Mouse (Mus musculus) NIH3T3 (cell line): ENCODE results near the gene Sqor.

Experiments
- DNase-seq: peaks from one replicate; pipeline ENCODE4 v3.0.0-alpha.2; 2012; ENCODE audit warnings: low read depth

The Sqor gene

DNA sequence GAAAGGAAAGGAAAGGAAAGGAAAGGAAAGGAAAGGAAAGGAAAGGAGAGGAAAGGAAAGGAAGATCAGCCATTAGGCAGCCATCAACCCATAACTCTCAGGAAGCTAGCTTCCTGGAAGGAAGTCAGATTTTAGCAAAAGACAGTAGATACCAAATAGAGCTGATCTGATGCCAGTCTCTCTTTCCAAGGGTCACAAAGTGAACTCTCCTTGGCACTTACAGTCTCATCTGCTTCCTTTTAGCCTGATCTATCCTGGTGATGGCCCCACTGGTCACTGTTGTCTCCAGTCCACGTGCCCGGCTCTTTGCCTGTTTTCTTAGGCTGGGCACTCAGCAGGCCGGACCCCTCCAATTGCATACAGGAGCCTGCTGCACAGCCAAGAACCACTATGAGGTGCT lies 19.7 kb downstream of the Sqor start:
- DNase-seq, result no peak

DNA sequence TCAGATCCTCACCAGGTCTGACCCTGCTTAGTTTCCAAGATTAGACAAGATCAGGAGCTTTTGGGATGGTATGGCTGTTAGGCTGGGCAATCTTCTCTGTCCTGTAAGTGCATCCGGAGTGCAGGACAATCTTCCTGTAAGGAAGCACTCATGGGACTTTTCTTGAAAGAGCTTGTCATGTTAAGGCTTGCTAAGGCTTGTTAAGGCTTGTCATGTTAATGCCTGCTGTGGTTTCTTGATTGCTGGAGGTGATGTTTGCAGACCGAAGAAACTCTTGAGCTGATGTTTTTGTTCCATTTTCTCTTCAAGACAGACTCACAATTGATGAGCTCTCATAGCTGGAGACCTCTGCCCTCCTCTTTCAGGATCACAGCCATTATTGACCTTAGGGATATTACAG lies 21.1 kb downstream of the Sqor start:
- no peak for DNase-seq

DNA sequence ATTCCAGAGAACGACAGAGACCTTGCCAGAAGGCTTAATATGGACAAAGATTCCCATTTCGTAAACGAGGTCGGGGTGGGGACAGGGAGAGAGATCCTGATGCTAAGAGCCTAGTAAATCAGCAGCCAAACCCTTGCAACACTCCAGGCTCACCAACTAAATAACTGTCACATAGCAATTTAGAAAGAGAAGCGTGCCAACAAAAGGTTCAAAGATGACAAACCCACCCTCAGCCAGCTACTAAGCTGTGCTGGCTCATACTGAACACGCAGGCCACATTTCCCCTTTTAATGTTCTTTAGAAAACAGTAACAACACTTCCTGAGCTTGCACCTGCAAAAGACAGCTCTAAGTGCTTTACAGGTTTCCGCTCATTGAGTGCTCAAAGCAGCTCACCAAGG lies 24.3 kb downstream of the Sqor start:
- peak; percentile 12 for DNase-seq

DNA sequence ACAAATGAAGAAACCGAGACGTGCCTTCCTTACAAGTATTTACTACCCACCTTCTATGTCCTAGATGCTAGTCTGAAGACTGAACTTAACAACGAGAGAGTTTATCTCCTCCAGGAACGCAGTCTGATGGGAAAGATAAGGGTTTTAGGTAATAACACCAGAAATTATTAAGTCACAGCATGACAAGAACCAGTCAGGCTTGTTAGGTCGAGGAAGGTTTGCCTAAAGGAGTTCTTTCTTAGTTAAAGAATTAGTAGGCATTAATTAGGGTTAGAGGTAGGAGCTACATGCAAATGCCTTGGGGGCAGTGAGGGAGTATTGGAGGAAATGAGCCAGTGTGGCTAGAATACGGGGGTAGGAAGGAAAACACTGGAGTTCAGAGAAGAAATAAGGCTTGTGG lies 24.7 kb downstream of the Sqor start:
- DNase-seq, result no peak

DNA sequence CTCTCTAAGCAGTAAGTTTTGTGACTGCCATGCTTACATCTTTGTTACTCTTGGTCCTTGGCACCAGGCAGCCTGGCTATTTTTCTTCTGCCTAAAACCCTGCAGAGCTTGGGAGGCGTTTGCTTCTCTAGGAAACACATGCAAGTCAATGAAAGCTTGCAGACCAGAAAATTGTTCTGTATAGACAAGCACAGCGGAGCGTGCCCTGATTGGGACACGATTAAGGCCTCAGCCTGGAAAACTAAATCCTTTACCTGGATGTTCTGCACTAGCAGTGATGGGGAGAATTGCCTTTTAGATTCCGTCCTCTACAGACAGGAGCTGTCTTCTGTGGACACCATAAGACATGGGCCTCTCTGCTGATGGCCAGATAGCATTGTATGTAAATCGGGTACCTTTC lies 39.4 kb downstream of the Sqor start:
- DNase-seq, result no peak

DNA sequence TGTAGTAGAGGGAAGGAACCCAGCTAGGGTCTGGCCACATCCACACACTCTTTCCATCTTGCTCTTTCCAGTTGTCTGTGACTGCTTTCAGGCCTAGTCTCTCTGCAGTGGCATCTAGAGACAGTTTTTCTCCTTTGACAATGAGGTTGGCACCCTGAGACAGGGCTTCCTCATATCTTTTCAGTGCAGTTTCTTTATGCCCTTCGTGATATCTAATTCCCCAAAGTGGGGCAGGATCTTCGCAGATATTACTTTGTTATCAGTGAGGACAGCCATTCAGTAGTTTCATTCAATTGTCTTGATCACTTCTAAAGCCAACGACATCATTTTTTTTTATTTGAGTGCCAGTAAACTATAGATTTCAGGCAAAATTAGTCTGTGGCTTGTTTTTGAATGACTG lies 41.0 kb downstream of the Sqor start:
- DNase-seq, result no peak

DNA sequence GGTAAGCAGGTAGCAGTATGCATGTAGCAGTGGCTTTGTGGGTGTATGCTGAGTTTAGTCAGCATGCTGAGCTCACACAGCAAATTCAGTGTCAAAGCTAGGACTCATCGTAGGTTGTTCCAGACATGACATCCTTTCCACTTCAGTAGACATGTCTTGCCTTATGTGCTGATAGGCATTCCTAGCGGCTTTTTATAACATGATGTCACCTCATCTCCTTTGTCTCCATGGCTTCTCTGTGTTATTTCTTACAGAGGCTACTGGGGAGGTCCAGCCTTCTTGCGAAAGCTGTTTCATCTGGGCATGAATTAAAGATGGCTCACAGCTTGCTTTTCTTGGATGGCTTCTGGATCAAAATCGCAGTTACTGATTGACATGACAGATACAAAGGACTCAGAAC lies 44.0 kb downstream of the Sqor start:
- no peak for DNase-seq

DNA sequence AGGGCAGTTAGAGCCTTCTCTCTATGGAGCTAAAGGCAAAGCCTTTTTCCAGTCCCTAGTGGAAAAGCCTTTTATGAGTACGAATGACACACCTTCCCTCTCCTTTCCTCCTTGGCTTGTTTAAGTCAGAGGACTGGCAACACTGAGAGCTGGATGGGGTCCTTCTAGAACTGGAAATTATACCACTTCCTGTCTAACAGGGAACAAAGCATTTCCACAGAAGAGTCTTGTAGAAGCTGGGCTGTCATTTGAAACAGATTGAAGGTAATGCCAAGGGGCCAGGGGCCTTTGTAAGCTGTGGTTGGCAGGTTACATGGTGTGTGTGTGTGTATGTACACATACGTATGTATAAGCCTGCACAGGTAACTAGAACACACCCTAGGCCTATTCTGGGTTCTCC lies 51.9 kb downstream of the Sqor start:
- DNase-seq, result no peak

DNA sequence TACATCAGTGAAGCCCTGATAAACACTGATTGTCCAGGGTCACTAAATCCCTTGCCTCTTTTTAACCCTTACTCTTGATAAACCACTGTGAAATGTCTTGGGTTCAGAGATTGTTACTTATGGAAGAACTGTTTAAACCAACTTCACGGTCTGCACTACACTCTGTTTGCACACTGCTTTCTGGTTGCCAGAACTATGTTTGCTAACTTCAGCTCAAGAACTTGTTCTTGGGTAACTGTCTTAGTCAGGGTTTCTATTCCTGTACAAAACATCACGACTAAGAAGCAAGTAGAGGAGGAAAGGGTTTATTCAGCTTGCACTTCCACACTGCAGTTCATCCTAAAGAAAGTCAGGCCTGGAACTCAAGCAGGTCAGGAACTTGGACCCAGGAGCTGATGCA lies 56.2 kb downstream of the Sqor start:
- no peak for DNase-seq

DNA sequence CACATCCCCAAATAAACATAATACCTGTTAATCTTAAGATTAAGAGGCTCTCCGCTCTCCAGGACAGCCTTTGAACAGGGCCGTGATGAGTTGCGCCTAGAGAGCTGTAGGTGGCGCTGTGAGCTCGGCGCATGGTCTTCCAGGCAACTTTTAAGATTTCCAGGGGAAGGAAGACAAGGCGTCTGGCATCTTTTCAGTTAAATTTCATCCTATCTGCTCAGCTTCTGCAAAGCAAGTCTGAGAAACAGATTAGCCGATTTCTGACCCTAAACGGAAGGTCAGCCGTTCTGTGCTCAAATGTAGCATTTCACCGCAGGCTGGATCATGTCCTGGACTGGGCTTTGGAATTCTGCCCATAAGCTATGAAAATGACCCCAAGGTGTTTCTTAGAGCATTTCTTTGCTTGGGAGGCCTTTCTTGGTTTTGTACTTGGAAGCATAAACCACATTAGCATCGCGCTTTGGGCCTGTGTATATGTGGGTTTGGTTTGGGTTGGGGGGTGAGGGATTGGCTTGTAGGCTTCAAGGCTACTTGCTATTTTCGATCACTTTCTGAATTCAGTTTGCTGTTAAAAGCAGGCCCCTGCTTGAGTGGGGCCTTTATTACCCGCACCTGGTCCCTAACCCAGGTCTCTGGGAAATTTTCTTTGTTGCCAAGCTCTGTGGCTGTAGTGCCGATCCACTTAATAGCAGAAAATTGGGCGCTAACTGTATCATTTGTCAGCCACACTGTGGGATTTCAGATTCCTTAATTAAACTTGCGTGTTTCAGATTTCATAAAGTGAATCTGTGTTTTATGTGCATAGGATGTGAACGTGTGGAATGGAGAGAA lies 60.6 kb downstream of the Sqor start:
- DNase-seq, result peak; percentile 72

DNA sequence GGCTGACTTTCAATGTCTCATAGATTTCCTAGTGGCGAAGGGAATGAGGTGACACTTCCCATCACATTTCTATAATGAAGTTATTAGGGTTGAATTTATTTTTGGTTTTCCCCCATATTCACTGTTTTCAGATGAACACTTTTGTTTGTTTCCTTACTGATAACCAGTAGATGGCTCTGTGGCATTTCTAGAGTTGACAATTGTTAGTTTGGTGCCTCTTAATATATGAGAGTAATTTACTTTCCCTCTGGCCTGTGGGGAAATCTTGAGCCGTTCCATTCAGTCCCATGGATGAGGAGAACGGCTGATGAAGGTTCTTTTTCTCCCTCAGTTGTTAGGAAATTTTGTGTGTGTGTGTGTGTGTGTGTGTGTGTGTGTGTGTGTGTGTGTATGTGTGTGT lies 61.3 kb downstream of the Sqor start:
- DNase-seq, result no peak

DNA sequence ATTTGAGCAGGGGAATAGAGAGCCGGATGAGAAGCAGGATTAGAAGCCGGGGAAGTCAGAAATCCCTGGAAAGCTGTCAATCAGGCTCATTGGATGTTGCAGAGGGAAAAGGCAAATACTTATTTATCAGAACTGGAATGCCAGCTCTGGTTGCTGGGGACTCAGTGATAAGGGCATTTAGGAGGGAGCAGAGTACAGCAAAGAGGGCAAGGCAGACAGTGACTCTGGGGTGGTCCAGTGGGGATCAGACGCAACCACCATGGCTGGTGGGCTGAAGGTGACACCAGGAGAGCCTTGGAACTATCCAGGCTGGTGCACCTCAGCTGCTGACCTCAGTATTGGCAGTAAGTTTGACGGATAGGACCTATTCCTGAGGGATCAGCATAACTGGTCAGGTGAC lies 89.6 kb downstream of the Sqor start:
- DNase-seq, result no peak

DNA sequence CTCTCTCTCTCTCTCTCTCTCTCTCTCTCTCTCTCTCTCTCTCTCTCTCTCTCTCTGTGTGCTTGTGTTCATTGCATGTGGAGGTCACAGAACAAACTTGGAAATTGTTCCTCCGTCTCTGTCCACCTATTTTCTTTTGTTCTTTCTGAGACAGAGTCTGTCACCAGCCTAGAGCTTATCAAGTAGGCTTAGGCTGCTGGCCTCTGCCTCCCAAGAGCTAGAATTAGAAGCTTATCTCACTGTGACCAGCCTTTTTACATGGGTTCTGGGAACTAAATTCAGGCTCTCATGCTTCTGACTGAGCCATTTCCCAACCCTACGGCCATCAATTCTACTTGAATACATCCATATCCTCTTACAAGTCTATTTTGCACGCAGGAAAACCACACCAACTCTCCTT lies 90.3 kb downstream of the Sqor start:
- no peak for DNase-seq
